Mouse (Mus musculus) gastrocnemius, postnatal 10 days (tissue): ENCODE results near the gene Duxbl1. TPM values are rescaled to one million over a fixed set of nuclear protein-coding genes. Genes with fewer than 3 reads are reported as not detected.
"Not testable (repeated sequence)": the region's sequence is repeated elsewhere in the genome, so short reads cannot be mapped to it uniquely, and the experiment has no call there.

Experiments
- DNase-seq: peaks from one replicate; pipeline ENCODE4 v3.0.0; 2021; ENCODE audit warnings: mixed read lengths
- long read RNA-seq, 2 experiments: library from polyadenylated mRNA; stranded (forward); transcript quantifications; one replicate each; pipeline ENCODE4 v2.0.0; 2021
- total RNA-seq, 2 experiments: library from RNA; stranded (reverse); gene quantifications; 2 replicates each; pipeline ENCODE4 v1.2.3; 2021

Duxbl1 gene
- under 1 TPM; 0.52 to 0.75 TPM for total RNA-seq
- long read RNA-seq, experiment 1, partial matches to known transcripts: 1 of 1 reads
- long read RNA-seq, experiment 1, other reads (novel, unspliced or antisense): 0 of 1 reads
- long read RNA-seq, experiment 2: 0 reads

GRCm38 (mm10) chr14:25978371-25979241 is at the start of gene Duxbl1:
Gene Duxbl1, plus strand, starts transcription at chr14:25978577.
- not testable (repeated sequence) for DNase-seq

- DNase-seq: not testable (repeated sequence)
These were observed 41.3 kb upstream of the Duxbl1 start for GRCm38 (mm10) chr14:25936867-25937630.

- not testable (repeated sequence) for DNase-seq
These were observed 40.4 kb upstream of the Duxbl1 start, which contains the start of gene Cphx1 for GRCm38 (mm10) chr14:25938004-25938403. Gene Cphx1, plus strand, starts transcription at chr14:25938304.

- DNase-seq: not testable (repeated sequence)
These were observed 20.5 kb upstream of the Duxbl1 start for GRCm38 (mm10) chr14:25957861-25958260.

GRCm38 (mm10) chr14:25979242-25979941 is 1.0 kb downstream of the Duxbl1 start:
- DNase-seq: not testable (repeated sequence)

- peak; percentile 7 for DNase-seq
These were observed 3.5 kb downstream of the Duxbl1 start for GRCm38 (mm10) chr14:25981880-25982279.

GRCm38 (mm10) chr14:26007462-26007861 is 29.1 kb downstream of the Duxbl1 start:
- DNase-seq: not testable (repeated sequence)

- not testable (repeated sequence) for DNase-seq
These were observed 38.0 kb downstream of the Duxbl1 start for GRCm38 (mm10) chr14:26016414-26016813.

GRCm38 (mm10) chr14:26021555-26021954 is 43.2 kb downstream of the Duxbl1 start:
- DNase-seq: not testable (repeated sequence)

- DNase-seq: not testable (repeated sequence)
These were observed 44.5 kb downstream of the Duxbl1 start for GRCm38 (mm10) chr14:26022831-26023230.

- DNase-seq: not testable (repeated sequence)
These were observed 47.3 kb downstream of the Duxbl1 start for GRCm38 (mm10) chr14:26025653-26026052.

GRCm38 (mm10) chr14:26034364-26034763 is 56.0 kb downstream of the Duxbl1 start:
- not testable (repeated sequence) for DNase-seq

GRCm38 (mm10) chr14:26035439-26035838 is 57.1 kb downstream of the Duxbl1 start:
- not testable (repeated sequence) for DNase-seq

Other genes with a start within 250 kb of the Duxbl1 start
- 10 to 100 TPM; 65.9 to 66.6 TPM for gene Zcchc24, start 209.5 kb upstream of the Duxbl1 start, total RNA-seq
- gene Anxa11, start 136.4 kb upstream of the Duxbl1 start, total RNA-seq: 10 to 100 TPM; 95.6 to 97.7 TPM
- 1 to 10 TPM; 2.5 to 6.4 TPM for gene Plac9a, start 75.5 kb upstream of the Duxbl1 start, total RNA-seq
- gene Tmem254a, start 50.9 kb upstream of the Duxbl1 start, total RNA-seq: 1 to 10 TPM; 2.5 to 3.1 TPM
- not detected for gene Cphx1, start 40.3 kb upstream of the Duxbl1 start, total RNA-seq
- 10 to 100 TPM; 22.1 to 34.3 TPM for gene Gm9780, start 64.1 kb downstream of the Duxbl1 start, total RNA-seq
- gene Tmem254c, start 88.8 kb downstream of the Duxbl1 start, total RNA-seq: 10 to 100 TPM; 17.5 to 18.6 TPM
- gene Cphx2, start 102.9 kb downstream of the Duxbl1 start, total RNA-seq: not detected
- gene Cphx3, start 103.7 kb downstream of the Duxbl1 start, total RNA-seq: not detected
- 1 to 10 TPM; 2.1 to 2.2 TPM for gene Duxbl2, start 139.8 kb downstream of the Duxbl1 start, total RNA-seq
- 10 to 100 TPM; 77.9 to 90.8 TPM for gene Plac9b, start 203.9 kb downstream of the Duxbl1 start, total RNA-seq
- gene Tmem254b, start 228.5 kb downstream of the Duxbl1 start, total RNA-seq: 1 to 10 TPM; 3.7 to 4.0 TPM